Mouse (Mus musculus) liver, embryonic 14.5 days (tissue): ENCODE results near the gene Gm20604.

Experiments used
- CTCF ChIP-seq: IDR thresholded peaks from 2 replicates; pipeline ENCODE4 v1.5.1; 2016; ENCODE audit warnings: antibody characterized with exemption, low read depth, control low read depth
- EP300 ChIP-seq: IDR thresholded peaks from 2 replicates; pipeline ENCODE4 v1.6.1; 2016; ENCODE audit warnings: antibody characterized with exemption, low read depth

DNA sequence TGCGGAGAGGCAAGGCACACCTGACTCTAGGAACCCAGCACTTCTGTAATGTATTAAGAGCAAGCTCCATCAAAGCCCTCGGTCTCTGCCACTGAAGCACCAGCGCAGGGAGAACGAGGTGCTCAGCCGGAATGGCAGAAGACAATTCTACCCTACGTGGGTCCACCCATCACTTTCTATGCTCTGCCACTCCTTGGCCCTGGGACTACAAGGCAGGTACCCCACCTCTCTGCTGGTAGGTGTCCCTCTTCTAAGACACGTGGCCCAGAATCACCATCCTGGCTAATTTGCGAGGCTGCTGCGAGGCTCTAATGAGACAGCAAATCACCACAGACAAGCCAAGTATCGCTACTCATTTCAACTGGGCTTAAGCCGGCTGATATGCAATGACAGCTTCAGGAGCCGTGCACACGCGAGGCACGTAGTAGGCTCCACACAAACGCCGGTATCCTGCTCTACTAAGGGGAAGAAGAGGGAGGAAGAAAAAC is 54.5 kb downstream of the Gm20604 start:
- TF ChIP-seq CTCF (no peak), EP300 (no peak)
